Mouse (Mus musculus) liver, postnatal 0 days (tissue): Measurements from ENCODE around the gene Fkbp15. TPM values are rescaled to one million over a fixed set of nuclear protein-coding genes. Genes with fewer than 3 reads are reported as not detected.
"Not testable (repeated sequence)": the region's sequence is repeated elsewhere in the genome, so short reads cannot be mapped to it uniquely, and the experiment has no call there.

Experiments used
- ATAC-seq: fragments of 200-750 bp; cut with Nextera tagmentation; 2 replicates; pipeline ENCODE4 v1.8.0; 2017; ENCODE audit warnings: mild to moderate bottlenecking, moderate library complexity
- DNase-seq: peaks from one replicate; pipeline ENCODE4 v3.0.0-alpha.2; 2016
- H3K27ac ChIP-seq: fragments of 300-500 bp; sonication (generic); 2 replicates; pipeline ENCODE4 v1.5.1; 2014; ENCODE audit warnings: antibody characterized with exemption, moderate library complexity, mild to moderate bottlenecking, low read depth
- H3K27me3 ChIP-seq: fragments of 300-500 bp; sonication (generic); 2 replicates; pipeline ENCODE4 v1.6.1; 2014; ENCODE audit warnings: low read length, control low read depth, mixed read lengths; ENCODE audit not compliant: insufficient read depth
- H3K36me3 ChIP-seq: fragments of 300-500 bp; sonication (generic); replicated peaks from 2 replicates; pipeline ENCODE4 v1.6.1; 2014; ENCODE audit warnings: mild to moderate bottlenecking, control low read depth, low read length, moderate library complexity, mixed read lengths; ENCODE audit not compliant: insufficient read depth
- H3K4me1 ChIP-seq: fragments of 300-500 bp; sonication (generic); 2 replicates; pipeline ENCODE4 v1.6.1; 2014; ENCODE audit warnings: antibody characterized with exemption, mild to moderate bottlenecking, control low read depth; ENCODE audit not compliant: insufficient read depth
- H3K4me2 ChIP-seq: fragments of 300-500 bp; sonication (generic); 2 replicates; pipeline ENCODE4 v1.6.1; 2014; ENCODE audit warnings: low read depth, mild to moderate bottlenecking, low read length, moderate library complexity, mixed read lengths
- H3K4me3 ChIP-seq: fragments of 300-500 bp; sonication (generic); 2 replicates; pipeline ENCODE4 v1.5.1; 2014; ENCODE audit warnings: low read depth, low read length
- H3K9ac ChIP-seq: fragments of 300-500 bp; sonication (generic); replicated peaks from 2 replicates; pipeline ENCODE4 v1.6.1; 2014; ENCODE audit warnings: mild to moderate bottlenecking, moderate library complexity
- H3K9me3 ChIP-seq: fragments of 300-500 bp; sonication (generic); 2 replicates; pipeline ENCODE4 v1.6.1; 2016; ENCODE audit warnings: mild to moderate bottlenecking, control low read depth, low read length, mixed read lengths
- CTCF ChIP-seq: sonication (generic); IDR thresholded peaks from 2 replicates; pipeline ENCODE4 v1.5.1; 2016; ENCODE audit warnings: antibody characterized with exemption, low read depth
- EP300 ChIP-seq: IDR thresholded peaks from 2 replicates; pipeline ENCODE4 v1.6.1; 2016; ENCODE audit warnings: antibody characterized with exemption, low read depth, mild to moderate bottlenecking
- WGBS: fragments of 180-500 bp; shearing (Covaris S2); extraction: QIAGEN DNeasy Blood & Tissue Kit; methylation state at CpG from one replicate; pipeline ENCODE4 v1.1.7; 2014; ENCODE audit not compliant: insufficient replicate concordance; 5-methylcytosine and 5-hydroxymethylcytosine counted together
- polyA plus RNA-seq: library from polyadenylated mRNA; unstranded; fragments of >200 nt; fragmentation: Nextera tagmentation; extraction: Ambion mirVana; gene quantifications from 2 replicates; pipeline ENCODE4 v1.2.1, GENCODE M21; 2015

The Fkbp15 gene
- polyA plus RNA-seq, 1 experiment from 2014 or later, result 13.3 TPM

DNA sequence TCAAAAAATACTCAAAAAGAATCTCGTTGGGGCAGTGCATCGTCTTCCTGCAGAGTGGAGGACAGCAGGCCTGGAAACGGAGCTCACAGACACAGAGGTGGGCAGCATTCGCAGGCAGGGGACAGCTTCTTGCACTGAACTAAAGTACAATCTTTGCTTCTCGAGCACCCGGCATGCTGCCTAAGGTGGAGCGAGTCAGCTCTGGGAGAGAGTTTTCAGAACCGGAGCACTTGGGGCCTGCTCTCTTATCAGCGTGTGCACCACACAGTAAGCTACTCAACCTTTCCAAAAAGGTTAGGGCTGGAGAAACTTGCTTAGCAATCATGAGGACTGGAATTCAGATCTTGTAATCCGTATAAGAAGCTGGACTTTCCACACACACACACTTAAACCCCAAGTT, 83.7 kb downstream of the Fkbp15 start:
- H3K4me3 ChIP-seq, result no peak overlapping the region
- TF ChIP-seq EP300 (no peak), CTCF (no peak)
- no peaks in the 10 kb centered on the region for H3K4me1 ChIP-seq
- no peak overlapping the region for H3K27ac ChIP-seq
- H3K9me3 ChIP-seq, result no peaks in the 10 kb centered on the region
- no peak overlapping the region for H3K9ac ChIP-seq
- DNase-seq (no peak), ATAC-seq (no peak)
- no peak overlapping the region for H3K4me2 ChIP-seq
- WGBS, result 71% methylated on average over 10 of the region's 10 CpGs
- H3K36me3 ChIP-seq, result no peaks in the 10 kb centered on the region
- no peaks in the 10 kb centered on the region for H3K27me3 ChIP-seq

DNA sequence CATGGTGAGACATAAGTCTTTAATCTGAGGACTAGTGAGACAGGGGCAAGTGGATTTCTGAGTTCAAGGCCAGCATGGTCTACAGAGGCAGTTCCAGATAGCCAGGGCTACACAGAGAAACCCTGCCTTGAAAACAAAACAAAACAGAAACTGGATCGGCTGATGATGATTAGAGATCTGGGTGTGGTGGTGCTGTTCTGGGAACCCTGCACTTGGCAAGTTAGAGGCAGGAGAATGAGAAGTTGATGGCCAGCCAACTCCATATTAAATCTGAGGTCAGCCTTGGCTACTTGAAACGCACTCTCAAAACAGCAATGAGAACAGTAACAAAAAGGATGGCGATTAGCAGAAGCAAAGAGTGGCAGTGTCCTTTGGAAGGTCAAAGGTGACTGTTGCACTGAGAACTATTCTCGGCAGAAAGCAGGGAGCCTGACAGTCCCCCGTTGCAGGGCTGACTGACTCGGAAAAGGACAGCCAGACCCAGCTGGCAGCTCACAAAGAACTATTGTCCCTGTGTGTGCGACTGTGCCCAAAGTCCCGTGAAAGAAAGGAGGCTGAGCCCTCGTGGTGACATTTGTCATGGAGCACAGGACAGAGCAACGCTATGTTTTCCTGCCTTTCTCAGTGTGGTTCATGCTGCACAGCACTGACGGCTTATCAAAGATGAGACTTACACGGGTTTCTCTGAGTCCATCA, 85.4 kb downstream of the Fkbp15 start:
- WGBS, result 35% methylated on average over 12 of the region's 12 CpGs
- 0 out of 2 replicates have a peak overlapping the region, but pooled peaks have one; percentile 24 for H3K4me2 ChIP-seq
- no peak overlapping the region for H3K9ac ChIP-seq
- TF ChIP-seq CTCF (no peak), EP300 (no peak)
- no peak for ATAC-seq
- H3K4me3 ChIP-seq, result no peak overlapping the region
- no peaks in the 10 kb centered on the region for H3K27me3 ChIP-seq
- H3K36me3 ChIP-seq, result no peaks in the 10 kb centered on the region
- H3K27ac ChIP-seq, result no peak overlapping the region
- no peaks in the 10 kb centered on the region for H3K9me3 ChIP-seq
- H3K4me1 ChIP-seq, result no peaks in the 10 kb centered on the region
- no peak for DNase-seq

DNA sequence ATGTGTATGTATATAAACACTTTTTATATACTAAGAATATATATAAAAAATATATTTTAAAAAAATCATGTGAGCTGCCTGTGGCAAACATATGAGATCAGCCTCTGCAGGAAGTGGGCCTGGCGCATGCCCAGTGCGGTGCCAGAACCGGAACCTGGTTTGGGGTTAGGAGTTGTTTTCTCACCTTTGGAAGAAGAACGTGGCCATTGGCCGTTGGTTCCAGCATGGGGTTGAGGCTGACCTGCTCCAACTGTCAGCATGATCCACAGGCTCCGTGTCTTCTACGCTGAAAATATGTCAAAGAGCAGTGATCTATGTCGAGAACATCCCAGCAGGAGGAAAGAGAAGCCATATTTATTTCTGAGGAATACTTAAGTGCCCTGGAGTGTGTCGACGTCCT, 86.4 kb downstream of the Fkbp15 start:
- Histone ChIP-seq H3K27me3 (no peaks in the 10 kb centered on the region), H3K36me3 (no peaks in the 10 kb centered on the region), H3K4me2 (no peak overlapping the region), H3K9me3 (no peaks in the 10 kb centered on the region), H3K27ac (no peak overlapping the region), H3K4me3 (no peak overlapping the region), H3K4me1 (no peaks in the 10 kb centered on the region), H3K9ac (no peak overlapping the region)
- DNase-seq (no peak), ATAC-seq (no peak)
- WGBS, result 86% methylated on average over 10 of the region's 10 CpGs
- TF ChIP-seq CTCF (no peak), EP300 (no peak)

DNA sequence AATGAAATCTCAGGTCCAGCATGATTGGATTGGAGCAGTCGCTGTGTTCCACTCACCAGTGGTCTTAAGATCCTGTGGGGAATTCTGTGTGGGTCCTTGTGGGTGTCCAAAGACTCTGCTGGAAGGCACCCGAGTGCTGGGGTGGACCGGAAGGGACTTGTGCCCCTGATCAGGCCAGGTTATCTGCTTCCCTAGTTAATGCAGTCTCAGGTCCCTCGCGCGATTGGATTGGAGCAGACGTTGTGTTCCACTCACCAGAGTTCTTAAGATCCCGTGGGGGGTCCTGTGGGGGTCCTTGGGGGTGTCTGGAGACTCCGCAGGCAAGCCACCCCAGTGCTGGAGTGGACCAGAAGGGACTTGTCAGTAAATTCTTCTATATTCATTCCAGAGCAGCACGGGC, 87.7 kb downstream of the Fkbp15 start:
- Histone ChIP-seq H3K9me3 (no peaks in the 10 kb centered on the region), H3K36me3 (no peaks in the 10 kb centered on the region), H3K27ac (no peak overlapping the region), H3K27me3 (no peaks in the 10 kb centered on the region), H3K4me2 (no peak overlapping the region), H3K9ac (no peak overlapping the region), H3K4me1 (no peaks in the 10 kb centered on the region), H3K4me3 (no peak overlapping the region)
- ATAC-seq (no peak), DNase-seq (no peak)
- WGBS, result 81% methylated on average over 10 of the region's 10 CpGs
- TF ChIP-seq CTCF (no peak), EP300 (no peak)

DNA sequence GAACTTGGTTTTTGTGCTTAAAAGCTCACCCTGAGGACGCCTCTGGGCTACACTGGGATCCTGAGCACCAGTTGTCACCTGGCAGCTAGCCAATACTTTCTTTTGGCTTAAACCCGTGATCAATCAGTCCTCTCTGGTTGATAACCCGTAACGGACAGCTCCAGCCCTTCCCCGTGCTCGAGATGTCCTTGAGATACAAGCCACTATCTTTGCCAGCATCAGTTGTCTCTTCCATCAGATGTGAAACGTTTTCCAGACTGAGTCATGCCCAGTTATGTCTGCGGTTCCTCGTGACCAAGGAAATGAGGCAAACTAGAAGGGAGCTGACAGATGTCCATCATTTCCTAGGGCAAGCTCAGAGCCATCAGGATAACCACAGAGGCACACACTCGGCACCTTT, 93.2 kb downstream of the Fkbp15 start:
- DNase-seq (no peak), ATAC-seq (no peak)
- WGBS, result 57% methylated on average over 10 of the region's 10 CpGs
- TF ChIP-seq CTCF (no peak), EP300 (no peak)
- H3K27me3 ChIP-seq, result no peaks in the 10 kb centered on the region
- peaks cover 3% of the 10 kb centered on the region; the same call in 1 of the 2 replicates for H3K4me1 ChIP-seq
- H3K4me3 ChIP-seq, result no peak overlapping the region
- H3K9ac ChIP-seq, result no peak overlapping the region
- no peaks in the 10 kb centered on the region for H3K9me3 ChIP-seq
- no peak overlapping the region for H3K27ac ChIP-seq
- no peaks in the 10 kb centered on the region for H3K36me3 ChIP-seq
- H3K4me2 ChIP-seq, result no peak overlapping the region

DNA sequence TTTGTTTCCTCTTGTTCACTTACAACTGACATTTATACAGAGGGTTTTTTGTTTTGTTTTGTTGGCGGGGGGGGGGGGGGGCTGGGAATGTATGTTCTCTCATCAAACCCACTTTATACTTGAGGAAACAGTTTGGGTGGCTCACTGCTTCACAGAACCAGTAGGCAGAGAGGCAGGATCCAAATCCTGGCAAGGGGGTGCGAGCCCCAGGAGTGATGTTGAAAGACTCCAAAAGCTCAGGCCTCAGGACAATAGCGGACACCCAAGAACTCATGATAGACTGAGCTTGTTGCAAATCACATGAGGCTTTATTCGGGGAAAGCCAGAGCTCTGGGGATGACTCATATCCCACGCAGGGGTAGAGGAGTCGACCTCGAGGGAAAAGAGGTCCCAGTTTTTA, 94.3 kb downstream of the Fkbp15 start:
- not testable (repeated sequence) for H3K9me3 ChIP-seq, H3K4me2 ChIP-seq, DNase-seq, H3K36me3 ChIP-seq, H3K27me3 ChIP-seq, ATAC-seq, H3K4me1 ChIP-seq, H3K27ac ChIP-seq, H3K9ac ChIP-seq, H3K4me3 ChIP-seq
- 57% methylated on average over 7 of the region's 7 CpGs for WGBS
